ENCODE assay signal across 13 mouse cellular contexts in the genomic region with DNA sequence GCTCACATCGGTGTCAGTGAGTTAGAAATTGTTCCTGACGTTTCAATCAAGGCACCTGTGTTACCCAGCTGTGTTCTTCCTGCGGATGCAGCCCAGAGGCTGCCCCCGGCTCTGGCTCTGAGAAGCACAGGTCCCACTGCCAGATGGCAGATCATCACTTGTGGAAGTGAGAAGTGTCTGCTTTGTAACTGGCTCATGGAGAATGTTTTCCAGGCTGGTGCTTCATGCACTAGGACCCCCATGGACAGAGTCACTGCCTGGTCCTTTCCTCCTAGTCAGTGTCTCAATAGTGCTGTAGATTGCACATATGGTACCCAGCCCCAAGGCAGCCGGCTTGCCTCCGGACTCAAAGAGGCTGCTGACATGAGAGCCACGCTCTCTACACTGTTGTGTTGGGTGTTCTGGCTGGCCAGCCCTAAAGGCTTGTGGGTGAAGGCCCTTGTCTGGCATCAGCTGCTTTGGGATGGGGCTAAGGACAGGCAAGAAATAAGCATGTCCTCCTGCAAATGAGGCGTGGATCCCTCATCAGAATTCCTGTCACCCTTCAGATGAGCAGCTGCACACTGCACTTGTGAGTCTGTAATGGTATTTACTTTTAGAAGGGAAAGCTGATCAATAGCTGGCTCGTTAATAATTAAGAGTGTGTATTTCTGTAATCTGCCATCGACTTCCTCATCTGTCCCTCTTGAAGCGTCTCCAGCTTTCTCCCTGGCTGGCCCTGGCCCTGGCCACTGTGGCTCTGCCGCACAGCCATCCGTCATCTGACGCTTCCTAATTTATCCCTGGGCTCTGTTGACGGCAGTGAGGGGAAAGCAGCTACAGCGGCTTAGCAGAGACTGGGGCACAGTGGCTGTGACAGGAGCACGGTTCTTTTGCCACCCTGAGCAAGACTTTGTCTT. TPM values are rescaled to one million over a fixed set of nuclear protein-coding genes. Genes with fewer than 3 reads are reported as not detected.
DNase-seq lines count a peak whose midpoint lies in the region; ATAC-seq and TF ChIP-seq lines count a peak whose summit lies in the region.
"Had no signal": no experiment of that assay in that cellular context is flagged by ENCODE, and none has a peak within 500 bp of the region (broad histone marks: within the 10 kb centered on the region; RNA-seq: fewer than 3 reads in every experiment).

No protein-coding gene starts in this region.

- TF ChIP-seq CTCF in liver, adult 2 months (IDR thresholded peaks at IDR 0.05; ENCODE audit: low read depth, low read length) = no peak
- TF ChIP-seq CTCF in forebrain, postnatal 0 days (IDR thresholded peaks at IDR 0.05; ENCODE audit: low read depth) = no peak
- no peak for TF ChIP-seq CTCF in midbrain, postnatal 0 days (IDR thresholded peaks at IDR 0.05)

- no peak overlapping the region for H3K27ac ChIP-seq in liver, adult 2 months (replicated peaks; ENCODE audit: insufficient read depth, low read depth, low read length)
- no peak overlapping the region; the same call in 1 of the 2 replicates for H3K27ac ChIP-seq in liver, embryonic 11.5 days (ENCODE audit: low read depth, low read length)
- H3K27ac ChIP-seq in forebrain, postnatal 0 days (ENCODE audit: low read depth, low read length) = peak overlapping the region; percentile 59
- 0 out of 2 replicates have a peak overlapping the region, but pooled peaks have one; percentile 30 for H3K27ac ChIP-seq in hindbrain, embryonic 10.5 days
- 0 out of 2 replicates have a peak overlapping the region, but pooled peaks have one; percentile 0 for H3K27ac ChIP-seq in midbrain, postnatal 0 days (ENCODE audit: low read depth, low read length)
- H3K27ac ChIP-seq: embryonic facial prominence, embryonic 13.5 days had no signal

- WGBS in liver, adult 2 months = 36% methylated on average over 17 of the region's 17 CpGs
- 78% methylated on average over 17 of the region's 17 CpGs for WGBS in liver, embryonic 11.5 days
- 56% methylated on average over 17 of the region's 17 CpGs for WGBS in forebrain, postnatal 0 days
- 86% methylated on average over 17 of the region's 17 CpGs for WGBS in hindbrain, embryonic 10.5 days
- WGBS in midbrain, postnatal 0 days = 70% methylated on average over 17 of the region's 17 CpGs

- H3K79me2 ChIP-seq in liver, adult 2 months (ENCODE audit: control insufficient read depth, insufficient read depth, low read length) = no peaks in the 10 kb centered on the region

- no peaks in the 10 kb centered on the region for H3K36me3 ChIP-seq in liver, adult 2 months (ENCODE audit: control insufficient read depth, insufficient read depth, low read length)
- peaks cover 16% of the 10 kb centered on the region for H3K36me3 ChIP-seq in liver, embryonic 11.5 days (ENCODE audit: control insufficient read depth, insufficient read depth, low read length)
- H3K36me3 ChIP-seq in forebrain, postnatal 0 days (ENCODE audit: insufficient read depth) = peaks cover 71% of the 10 kb centered on the region
- peaks cover 100% of the 10 kb centered on the region for H3K36me3 ChIP-seq in hindbrain, embryonic 10.5 days
- H3K36me3 ChIP-seq in midbrain, postnatal 0 days (ENCODE audit: insufficient read depth, low read length) = peaks cover 68% of the 10 kb centered on the region

- H3K9ac ChIP-seq in liver, adult 2 months (ENCODE audit: low read depth, low read length) = no peak overlapping the region; the same call in 1 of the 2 replicates
- no peak overlapping the region for H3K9ac ChIP-seq in liver, embryonic 11.5 days (ENCODE audit: low read depth, low read length)
- no peak overlapping the region for H3K9ac ChIP-seq in forebrain, postnatal 0 days
- no peak overlapping the region for H3K9ac ChIP-seq in midbrain, postnatal 0 days (replicated peaks; ENCODE audit: low read length, poor library complexity, severe bottlenecking)

- H3K4me1 ChIP-seq in liver, adult 2 months (ENCODE audit: control insufficient read depth, insufficient read depth, low read length) = peaks cover 10% of the 10 kb centered on the region
- no peaks in the 10 kb centered on the region; the same call in 1 of the 2 replicates for H3K4me1 ChIP-seq in liver, embryonic 11.5 days (replicated peaks; ENCODE audit: control insufficient read depth, insufficient read depth, low read length)
- H3K4me1 ChIP-seq in forebrain, postnatal 0 days (ENCODE audit: insufficient read depth) = no peaks in the 10 kb centered on the region
- H3K4me1 ChIP-seq in hindbrain, embryonic 10.5 days (replicated peaks) = no peaks in the 10 kb centered on the region
- no peaks in the 10 kb centered on the region for H3K4me1 ChIP-seq in midbrain, postnatal 0 days (ENCODE audit: insufficient read depth, low read length)
- H3K4me1 ChIP-seq: embryonic facial prominence, embryonic 13.5 days had no signal

- peak; percentile 93 for DNase-seq in liver, adult 2 months (ENCODE audit: extremely low read depth, low read depth, low spot score)
- DNase-seq in liver, embryonic 11.5 days (ENCODE audit: low spot score) = no peak
- DNase-seq in forebrain, postnatal 0 days = peak; percentile 19
- DNase-seq in hindbrain, embryonic 10.5 days (ENCODE audit: low spot score) = no peak
- DNase-seq in midbrain, postnatal 0 days (ENCODE audit: low spot score) = peak; percentile 51
- no peak for DNase-seq in thymus, postnatal 25 days
- no peak for DNase-seq in adrenal gland, adult 2 months
- DNase-seq in right cerebral cortex, postnatal 4 days = no peak
- DNase-seq: kidney, adult 9 months; spleen, adult 18-20 months; thymus, postnatal 4 days had no signal

- no peak for ATAC-seq in liver, embryonic 11.5 days (replicated peaks; ENCODE audit: low FRiP score)
- peak; percentile 36 for ATAC-seq in forebrain, postnatal 0 days
- no peak for ATAC-seq in midbrain, postnatal 0 days (ENCODE audit: low FRiP score)
- ATAC-seq: lung, postnatal 0 days had no signal

- no peaks in the 10 kb centered on the region for H3K27me3 ChIP-seq in liver, adult 2 months (ENCODE audit: control insufficient read depth, insufficient read depth, low read length)
- H3K27me3 ChIP-seq in liver, embryonic 11.5 days (replicated peaks; ENCODE audit: control insufficient read depth, insufficient read depth, low read length) = no peaks in the 10 kb centered on the region
- no peaks in the 10 kb centered on the region for H3K27me3 ChIP-seq in forebrain, postnatal 0 days (ENCODE audit: insufficient read depth, low read length)
- H3K27me3 ChIP-seq in hindbrain, embryonic 10.5 days (ENCODE audit: insufficient read depth, poor library complexity, severe bottlenecking) = no peaks in the 10 kb centered on the region
- H3K27me3 ChIP-seq in midbrain, postnatal 0 days (ENCODE audit: insufficient read depth, low read length) = no peaks in the 10 kb centered on the region
- H3K27me3 ChIP-seq: embryonic facial prominence, embryonic 13.5 days had no signal

- H3K4me3 ChIP-seq in liver, adult 2 months (ENCODE audit: insufficient read depth, low read depth, low read length) = no peak overlapping the region
- H3K4me3 ChIP-seq in liver, embryonic 11.5 days (ENCODE audit: low read depth, low read length) = no peak overlapping the region
- H3K4me3 ChIP-seq in forebrain, postnatal 0 days (ENCODE audit: low read depth, low read length) = no peak overlapping the region
- H3K4me3 ChIP-seq in hindbrain, embryonic 10.5 days = no peak overlapping the region
- no peak overlapping the region for H3K4me3 ChIP-seq in midbrain, postnatal 0 days (ENCODE audit: low read depth, low read length)
- H3K4me3 ChIP-seq: embryonic facial prominence, embryonic 13.5 days had no signal

- no peak for TF ChIP-seq POLR2A in liver, adult 2 months (IDR thresholded peaks at IDR 0.05; ENCODE audit: extremely low read depth, insufficient read depth, low read length)

- no peaks in the 10 kb centered on the region for H3K9me3 ChIP-seq in liver, embryonic 11.5 days (ENCODE audit: control insufficient read depth, low read length)
- H3K9me3 ChIP-seq in forebrain, postnatal 0 days (ENCODE audit: low read length) = no peaks in the 10 kb centered on the region
- no peaks in the 10 kb centered on the region for H3K9me3 ChIP-seq in hindbrain, embryonic 10.5 days
- no peaks in the 10 kb centered on the region for H3K9me3 ChIP-seq in midbrain, postnatal 0 days (ENCODE audit: low read length)
- H3K9me3 ChIP-seq: embryonic facial prominence, embryonic 13.5 days had no signal

- H3K4me2 ChIP-seq in liver, embryonic 11.5 days = no peak overlapping the region
- H3K4me2 ChIP-seq in forebrain, postnatal 0 days (ENCODE audit: low read depth) = no peak overlapping the region
- H3K4me2 ChIP-seq in midbrain, postnatal 0 days (ENCODE audit: low read depth, low read length, poor library complexity, severe bottlenecking) = no peak overlapping the region
- H3K4me2 ChIP-seq: embryonic facial prominence, embryonic 13.5 days had no signal

RNA-seq across cellular contexts. Expression of a gene that starts 47.5 kb away (rescaled TPM):
- 9.5 and 10.4 TPM in 2 replicates for total RNA-seq in liver, adult 2 months (2014; rRNA removed)
- polyA plus RNA-seq in liver, adult 2 months (2012; rRNA removed) = 13.0 and 15.6 TPM in 2 replicates
- 21.7 and 24.3 TPM in 2 replicates for polyA plus RNA-seq in liver, embryonic 11.5 days (2014; fragmentation: Nextera tagmentation; extraction: Ambion mirVana)
- total RNA-seq in forebrain, postnatal 0 days (2014; rRNA removed) = 107 and 133 TPM in 2 replicates
- 46.8 and 53.2 TPM in 2 replicates for polyA plus RNA-seq in forebrain, postnatal 0 days (2015; fragmentation: Nextera tagmentation; extraction: Ambion mirVana)
- 51.5 and 65.8 TPM in 2 replicates for polyA plus RNA-seq in hindbrain, embryonic 10.5 days (2016; fragmentation: Nextera tagmentation; extraction: Ambion mirVana)
- total RNA-seq in midbrain, postnatal 0 days (2014; rRNA removed) = 123 and 140 TPM in 2 replicates
- polyA plus RNA-seq in midbrain, postnatal 0 days (2015; fragmentation: Nextera tagmentation; extraction: Ambion mirVana) = 45.6 and 48.0 TPM in 2 replicates
- 10 to 100 TPM; 37.6 to 37.8 TPM for total RNA-seq in adrenal gland, adult 2 months (2021)
- polyA plus RNA-seq in adrenal gland, adult 2 months (2012; rRNA removed) = 53.7 and 56.4 TPM in 2 replicates

Comparison
In these comparisons a context has a peak if more than half of its experiments do, and no peak if none do; other contexts are left out.
1. DNase-seq: peak in liver, adult 2 months (single experiment), forebrain, postnatal 0 days (single experiment) and midbrain, postnatal 0 days (single experiment); none in liver, embryonic 11.5 days (single experiment), hindbrain, embryonic 10.5 days (single experiment), thymus, postnatal 25 days (single experiment), adrenal gland, adult 2 months (single experiment) and right cerebral cortex, postnatal 4 days (single experiment).
2. H3K27ac ChIP-seq: peak in forebrain, postnatal 0 days (single experiment), hindbrain, embryonic 10.5 days (single experiment) and midbrain, postnatal 0 days (single experiment); none in liver, adult 2 months (single experiment) and liver, embryonic 11.5 days (single experiment).